Mouse (Mus musculus) embryonic facial prominence, embryonic 11.5 days (tissue): ENCODE measurements around the gene Tceanc2. TPM values are rescaled to one million over a fixed set of nuclear protein-coding genes. Genes with fewer than 3 reads are reported as not detected.

Source experiments
- ATAC-seq: fragments of 200-750 bp; cut with Nextera tagmentation; replicated peaks from 2 replicates; pipeline ENCODE4 v1.8.0; 2017; ENCODE audit warnings: low read depth; ENCODE audit not compliant: insufficient number of reproducible peaks, low FRiP score, low TSS enrichment
- DNase-seq: peaks from one replicate; pipeline ENCODE4 v3.0.0-alpha.2; 2015; ENCODE audit warnings: low spot score
- H3K27ac ChIP-seq: fragments of 300-500 bp; sonication (generic); replicated peaks from 2 replicates; pipeline ENCODE4 v1.5.1; 2014; ENCODE audit warnings: mild to moderate bottlenecking, low read depth, low read length, control low read depth
- H3K27me3 ChIP-seq: fragments of 300-500 bp; sonication (generic); 2 replicates; pipeline ENCODE4 v1.6.1; 2014; ENCODE audit warnings: mild to moderate bottlenecking, low read length, moderate library complexity, mixed read lengths; ENCODE audit not compliant: control insufficient read depth, insufficient read depth
- H3K36me3 ChIP-seq: fragments of 300-500 bp; sonication (generic); replicated peaks from 2 replicates; pipeline ENCODE4 v1.6.1; 2014; ENCODE audit warnings: low read depth, mild to moderate bottlenecking, low read length, moderate library complexity, mixed read lengths; ENCODE audit not compliant: control insufficient read depth, insufficient read depth
- H3K4me1 ChIP-seq: fragments of 300-500 bp; sonication (generic); 2 replicates; pipeline ENCODE4 v1.6.1; 2014; ENCODE audit warnings: low read length, mixed read lengths; ENCODE audit not compliant: control insufficient read depth, insufficient read depth
- H3K4me2 ChIP-seq: fragments of 300-500 bp; sonication (generic); 2 replicates; pipeline ENCODE4 v1.6.1; 2014; ENCODE audit warnings: low read depth, mild to moderate bottlenecking, control low read depth, low read length, moderate library complexity
- H3K4me3 ChIP-seq: fragments of 300-500 bp; sonication (generic); 2 replicates; pipeline ENCODE4 v1.5.1; 2014; ENCODE audit warnings: low read depth, low read length, control low read depth
- H3K9ac ChIP-seq: fragments of 300-500 bp; sonication (generic); replicated peaks from 2 replicates; pipeline ENCODE4 v1.6.1; 2014; ENCODE audit warnings: mild to moderate bottlenecking, control low read depth, low read length
- H3K9me3 ChIP-seq: fragments of 300-500 bp; sonication (generic); replicated peaks from 2 replicates; pipeline ENCODE4 v1.6.1; 2016; ENCODE audit warnings: mild to moderate bottlenecking, low read length, inconsistent platforms, mixed read lengths; ENCODE audit not compliant: control insufficient read depth
- WGBS: fragments of 180-500 bp; shearing (Covaris S2); extraction: QIAGEN DNeasy Blood & Tissue Kit; methylation state at CpG from one replicate; pipeline ENCODE4 v1.1.7; 2014; 5-methylcytosine and 5-hydroxymethylcytosine counted together
- polyA plus RNA-seq: library from polyadenylated mRNA; unstranded; fragments of >200 nt; fragmentation: Nextera tagmentation; extraction: Ambion mirVana; gene quantifications from 2 replicates; pipeline ENCODE4 v1.2.1, GENCODE M21; 2014

The Tceanc2 gene
- polyA plus RNA-seq, 1 experiment from 2014 or later = 29.8 TPM

DNA sequence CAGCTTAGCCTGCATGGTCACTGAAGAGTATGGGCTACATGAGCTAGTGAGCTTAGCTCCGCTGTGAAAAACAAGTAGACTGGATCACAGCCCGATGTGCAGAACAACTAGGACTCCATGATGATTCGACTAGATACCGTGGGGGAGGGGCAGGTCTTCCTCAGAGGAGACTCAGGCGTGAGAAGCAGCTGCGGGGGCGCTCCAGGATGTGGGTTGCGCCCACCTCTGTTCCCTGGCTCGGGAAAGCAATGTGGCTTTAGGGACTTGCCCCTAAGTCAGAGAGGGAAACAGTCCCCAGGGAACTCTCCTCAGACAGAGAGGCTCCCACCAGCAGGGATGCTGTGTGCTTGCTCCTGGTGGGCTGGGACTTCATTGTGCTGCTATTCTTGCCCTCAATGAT is 48.4 kb downstream of the Tceanc2 start:
- peak overlapping the region; percentile 18; the same call in 1 of the 2 replicates for H3K9ac ChIP-seq
- 21% methylated on average over 9 of the region's 9 CpGs for WGBS
- no peak overlapping the region for H3K27ac ChIP-seq
- no peaks in the 10 kb centered on the region for H3K9me3 ChIP-seq
- H3K36me3 ChIP-seq = no peaks in the 10 kb centered on the region
- no peak overlapping the region for H3K4me2 ChIP-seq
- H3K4me3 ChIP-seq = no peak overlapping the region
- DNase-seq = no peak
- H3K4me1 ChIP-seq = peaks cover 6% of the 10 kb centered on the region; the same call in 1 of the 2 replicates
- ATAC-seq = 0 out of 2 replicates have a peak, but pooled peaks have one; percentile 21
- H3K27me3 ChIP-seq = no peaks in the 10 kb centered on the region

DNA sequence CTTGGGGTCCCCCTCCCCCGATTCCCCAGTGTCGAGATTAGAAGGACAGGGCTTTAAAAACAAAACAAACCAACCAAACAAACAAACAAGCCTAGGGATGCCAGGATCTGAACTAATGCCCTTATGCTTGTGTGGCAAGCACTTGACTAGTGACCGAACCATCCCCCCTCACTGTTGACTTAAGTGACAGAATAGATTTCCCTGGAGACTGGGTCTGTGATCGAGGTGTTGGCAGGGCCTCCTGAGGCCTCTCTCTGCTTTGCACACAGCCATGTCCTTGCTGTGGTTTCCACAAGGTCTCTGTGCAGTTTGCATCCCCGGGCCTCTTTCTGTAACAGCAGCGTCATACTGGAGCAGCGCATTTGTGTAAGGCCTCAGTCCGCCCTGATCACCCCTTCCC is 49.5 kb downstream of the Tceanc2 start:
- H3K27ac ChIP-seq = no peak overlapping the region
- no peak overlapping the region for H3K9ac ChIP-seq
- H3K36me3 ChIP-seq = no peaks in the 10 kb centered on the region
- DNase-seq (no peak), ATAC-seq (no peak)
- 77% methylated on average over 8 of the region's 8 CpGs for WGBS
- H3K27me3 ChIP-seq = no peaks in the 10 kb centered on the region
- no peak overlapping the region for H3K4me3 ChIP-seq
- H3K4me1 ChIP-seq = peaks cover 3% of the 10 kb centered on the region; the same call in 1 of the 2 replicates
- H3K9me3 ChIP-seq = no peaks in the 10 kb centered on the region
- H3K4me2 ChIP-seq = no peak overlapping the region

DNA sequence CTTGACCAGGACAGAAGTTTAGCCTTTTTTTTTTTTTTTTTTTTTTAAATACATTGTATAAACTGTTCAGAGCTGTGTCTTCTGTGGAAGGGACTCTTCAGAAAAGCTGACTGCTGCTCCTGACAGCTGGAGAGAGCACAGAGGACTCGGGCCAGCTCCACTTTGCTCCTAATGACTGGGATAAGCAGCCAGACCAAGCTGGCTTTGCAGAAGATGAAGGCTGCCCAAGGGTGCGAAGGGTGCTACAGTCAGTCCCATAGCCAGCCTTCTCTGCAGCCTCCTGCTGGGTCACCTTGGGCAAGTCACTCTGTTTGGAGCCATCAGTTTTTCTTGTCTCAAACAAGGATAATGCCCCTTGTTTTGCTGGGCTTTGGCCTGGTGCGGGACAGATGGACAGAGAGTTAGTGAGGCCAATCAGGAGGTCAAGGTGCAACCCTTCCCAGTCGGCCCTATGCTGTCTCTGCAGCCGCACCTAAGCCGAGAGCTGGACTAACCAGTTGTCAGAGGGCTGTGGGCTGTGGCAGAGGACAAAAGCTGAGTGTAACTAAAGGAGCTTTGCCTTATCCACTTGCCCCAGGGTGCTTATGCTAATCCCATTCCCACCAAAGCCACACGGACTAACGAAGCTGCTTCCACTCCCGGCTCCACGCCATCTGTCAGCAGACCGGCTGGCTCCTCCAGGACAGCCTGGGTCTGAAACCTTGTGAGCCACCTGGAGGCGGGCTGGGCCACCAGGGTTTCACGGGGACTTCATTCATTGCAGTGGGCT is 50.8 kb downstream of the Tceanc2 start:
- DNase-seq = peak; percentile 31
- Histone ChIP-seq H3K27ac (no peak overlapping the region), H3K4me2 (no peak overlapping the region), H3K9me3 (no peaks in the 10 kb centered on the region), H3K4me3 (no peak overlapping the region), H3K4me1 (peaks cover 3% of the 10 kb centered on the region; the same call in 1 of the 2 replicates), H3K36me3 (no peaks in the 10 kb centered on the region), H3K27me3 (no peaks in the 10 kb centered on the region), H3K9ac (no peak overlapping the region; the same call in 1 of the 2 replicates)
- ATAC-seq = no peak; the same call in 1 of the 2 replicates
- WGBS = 17% methylated on average over 13 of the region's 13 CpGs

DNA sequence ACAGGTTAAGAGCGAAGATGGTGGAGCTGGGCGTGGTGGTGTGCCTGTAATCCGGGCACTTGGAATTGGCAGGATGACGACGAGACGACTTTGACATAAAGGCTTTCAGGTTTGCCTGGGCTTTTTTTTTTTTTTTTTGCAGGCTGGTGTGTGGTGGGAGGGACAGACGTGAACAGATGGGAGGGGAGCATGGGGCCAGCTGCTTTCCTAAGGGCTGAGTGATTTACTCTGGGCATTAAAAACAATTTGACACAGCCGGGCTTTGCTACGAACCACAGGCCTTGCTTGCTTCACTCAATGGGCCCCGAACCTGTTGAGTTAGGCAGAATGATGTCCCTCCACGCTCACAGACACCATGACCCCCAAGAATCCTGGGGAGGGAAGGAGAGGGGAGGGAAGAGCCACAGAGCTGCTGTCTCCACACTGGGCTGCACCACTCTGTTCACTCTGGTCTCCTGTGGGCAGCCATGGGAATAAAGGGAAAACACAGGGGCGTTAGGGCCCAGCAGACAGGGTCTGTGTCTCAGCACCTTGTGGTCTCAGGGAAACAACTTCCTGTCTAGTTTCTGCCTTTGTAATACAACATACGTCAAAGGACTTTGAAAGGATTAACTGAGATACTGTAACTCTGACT is 51.9 kb downstream of the Tceanc2 start:
- Histone ChIP-seq H3K27ac (no peak overlapping the region), H3K4me3 (no peak overlapping the region), H3K9me3 (no peaks in the 10 kb centered on the region), H3K36me3 (no peaks in the 10 kb centered on the region), H3K4me2 (no peak overlapping the region), H3K4me1 (peaks cover 3% of the 10 kb centered on the region; the same call in 1 of the 2 replicates), H3K9ac (no peak overlapping the region), H3K27me3 (no peaks in the 10 kb centered on the region)
- 50% methylated on average over 13 of the region's 13 CpGs for WGBS
- DNase-seq = no peak
- no peak for ATAC-seq

DNA sequence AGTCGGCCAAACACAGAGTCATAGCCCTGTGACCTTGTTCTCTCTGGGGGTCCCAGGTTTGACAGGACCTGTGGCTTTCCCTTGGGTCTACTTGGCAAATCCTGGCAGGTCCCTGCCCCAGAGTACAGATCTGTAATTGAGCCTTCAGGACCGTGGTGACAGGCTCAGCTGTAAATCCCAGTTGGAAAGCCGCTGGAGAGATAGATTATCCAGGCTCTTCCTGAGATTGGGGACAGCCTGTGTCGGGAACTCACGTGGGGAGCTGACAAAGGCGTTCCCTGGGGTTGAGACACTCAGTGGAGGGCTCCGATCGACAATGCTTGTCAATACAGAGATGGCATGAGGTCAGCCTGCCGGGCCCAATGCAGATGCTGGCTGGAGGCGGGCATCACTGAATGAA is 52.5 kb downstream of the Tceanc2 start:
- Histone ChIP-seq H3K4me2 (no peak overlapping the region), H3K36me3 (no peaks in the 10 kb centered on the region), H3K27ac (no peak overlapping the region), H3K9me3 (no peaks in the 10 kb centered on the region), H3K9ac (no peak overlapping the region), H3K4me1 (peaks cover 3% of the 10 kb centered on the region; the same call in 1 of the 2 replicates), H3K27me3 (no peaks in the 10 kb centered on the region), H3K4me3 (no peak overlapping the region)
- 57% methylated on average over 10 of the region's 10 CpGs for WGBS
- DNase-seq = no peak
- ATAC-seq = no peak

DNA sequence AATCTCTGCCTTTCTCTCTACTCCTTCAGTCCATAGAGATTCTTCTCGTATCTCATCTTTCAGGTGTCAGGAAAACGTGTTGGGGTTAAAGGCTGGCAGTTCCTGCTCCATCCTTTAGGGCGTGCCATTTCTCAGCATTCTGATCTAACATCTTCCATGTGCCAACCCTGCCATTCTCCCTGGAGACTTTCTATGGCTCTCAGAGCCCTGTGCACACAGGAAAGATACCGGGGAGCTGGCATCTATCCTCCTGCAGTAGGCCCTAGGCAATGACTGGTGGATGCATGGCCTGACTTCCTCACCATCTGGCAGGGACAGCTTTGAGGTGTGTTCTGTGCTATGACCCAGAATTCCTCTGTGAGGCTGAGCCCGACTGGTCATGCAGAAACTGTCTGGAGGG is 53.8 kb downstream of the Tceanc2 start:
- Histone ChIP-seq H3K9ac (no peak overlapping the region), H3K27ac (no peak overlapping the region), H3K27me3 (no peaks in the 10 kb centered on the region), H3K4me3 (no peak overlapping the region), H3K9me3 (no peaks in the 10 kb centered on the region), H3K36me3 (no peaks in the 10 kb centered on the region), H3K4me1 (no peaks in the 10 kb centered on the region; the same call in 1 of the 2 replicates), H3K4me2 (no peak overlapping the region)
- ATAC-seq (no peak), DNase-seq (no peak)
- WGBS = 55% methylated on average over 5 of the region's 5 CpGs

DNA sequence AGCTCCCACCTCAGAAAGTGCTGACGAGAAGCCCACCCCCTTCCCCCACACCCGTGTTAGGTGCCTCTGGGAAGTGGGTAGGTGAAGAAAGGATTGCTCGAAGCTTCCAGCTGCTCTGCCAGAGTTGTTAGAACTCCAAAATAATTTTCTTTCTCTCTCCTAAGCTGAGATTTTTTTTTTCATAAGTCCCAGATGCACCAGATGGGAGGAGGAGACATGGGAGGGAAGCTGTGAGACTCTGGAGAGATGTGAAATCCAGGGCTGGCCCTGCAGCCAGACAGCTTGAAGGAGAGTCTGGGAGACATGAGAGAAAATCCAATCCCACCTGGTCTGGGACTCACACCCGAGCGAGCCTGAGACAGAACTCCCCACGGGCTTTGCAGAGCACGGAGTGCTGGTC is 54.5 kb downstream of the Tceanc2 start:
- Histone ChIP-seq H3K36me3 (no peaks in the 10 kb centered on the region), H3K4me1 (no peaks in the 10 kb centered on the region; the same call in 1 of the 2 replicates), H3K27ac (no peak overlapping the region), H3K27me3 (no peaks in the 10 kb centered on the region), H3K9ac (no peak overlapping the region), H3K9me3 (no peaks in the 10 kb centered on the region), H3K4me2 (no peak overlapping the region), H3K4me3 (no peak overlapping the region)
- DNase-seq = no peak
- no peak for ATAC-seq
- 66% methylated on average over 7 of the region's 7 CpGs for WGBS
